Mouse (Mus musculus) kidney, adult 18-20 months (tissue): ENCODE results near the gene Sirt4.

ENCODE experiments used
- DNase-seq: peaks from one replicate; pipeline ENCODE4 v3.0.0; 2021

The Sirt4 gene

DNA sequence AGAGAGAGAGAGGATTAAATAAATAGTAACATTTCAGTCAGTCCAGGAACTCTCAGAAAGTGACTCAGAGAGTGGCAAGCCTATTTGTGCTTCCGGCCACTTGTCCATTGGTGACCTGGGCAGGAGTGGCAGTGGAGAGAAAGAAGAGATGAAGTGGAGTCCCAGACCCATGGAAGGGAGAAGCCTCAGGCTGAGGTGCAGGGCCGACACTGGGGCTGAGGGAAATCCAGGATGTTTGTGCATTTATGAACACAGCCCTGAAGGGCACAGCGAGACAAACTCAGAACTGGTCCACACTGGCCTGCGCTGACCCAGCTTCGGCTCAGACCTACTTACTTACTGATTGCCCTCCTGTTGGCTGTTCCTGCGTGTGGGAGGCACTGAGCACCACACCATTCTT lies 14.7 kb downstream of the Sirt4 start:
- peak; percentile 49 for DNase-seq

DNA sequence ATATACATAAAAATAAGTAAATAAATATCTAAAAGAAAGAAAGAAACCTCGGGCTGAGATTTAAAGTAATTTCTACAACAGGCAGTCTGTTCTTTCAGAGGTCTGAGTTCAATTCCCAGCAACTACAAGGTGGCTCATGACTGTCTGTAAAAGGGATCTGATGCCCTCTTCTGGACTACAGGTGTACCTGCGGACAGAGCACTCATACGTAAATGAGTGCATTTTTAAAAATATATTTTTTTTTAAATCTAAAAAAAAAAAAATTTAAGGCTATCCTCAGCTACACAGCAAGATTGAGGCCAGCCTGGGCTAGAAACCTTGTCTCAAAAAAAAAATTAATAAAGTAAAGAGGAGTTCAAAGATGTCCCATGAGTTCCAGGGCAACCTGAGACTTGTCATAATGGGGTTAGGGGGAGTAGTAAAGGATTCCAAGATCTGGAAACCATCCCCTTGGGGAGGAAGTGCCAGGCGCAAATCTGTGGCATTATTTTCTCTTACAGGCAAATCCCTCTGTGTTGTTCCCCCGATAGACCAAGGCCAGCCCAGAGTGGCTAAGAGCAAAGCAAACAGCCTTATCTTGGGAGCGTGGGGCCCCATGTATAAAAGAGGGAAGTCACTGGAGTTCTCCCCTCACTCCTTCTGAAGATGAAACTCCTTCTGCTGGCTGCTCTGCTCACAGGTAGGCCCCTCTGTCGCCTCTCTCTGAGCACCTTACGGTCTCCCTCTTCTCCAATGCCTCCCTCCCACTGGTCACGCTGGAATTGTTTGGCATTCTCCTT lies 18.7 kb downstream of the Sirt4 start, which contains the start of gene Pla2g1b:
TSS of gene Pla2g1b (plus strand) at position 621 of the 779 bp plus-strand sequence.
- no peak for DNase-seq

DNA sequence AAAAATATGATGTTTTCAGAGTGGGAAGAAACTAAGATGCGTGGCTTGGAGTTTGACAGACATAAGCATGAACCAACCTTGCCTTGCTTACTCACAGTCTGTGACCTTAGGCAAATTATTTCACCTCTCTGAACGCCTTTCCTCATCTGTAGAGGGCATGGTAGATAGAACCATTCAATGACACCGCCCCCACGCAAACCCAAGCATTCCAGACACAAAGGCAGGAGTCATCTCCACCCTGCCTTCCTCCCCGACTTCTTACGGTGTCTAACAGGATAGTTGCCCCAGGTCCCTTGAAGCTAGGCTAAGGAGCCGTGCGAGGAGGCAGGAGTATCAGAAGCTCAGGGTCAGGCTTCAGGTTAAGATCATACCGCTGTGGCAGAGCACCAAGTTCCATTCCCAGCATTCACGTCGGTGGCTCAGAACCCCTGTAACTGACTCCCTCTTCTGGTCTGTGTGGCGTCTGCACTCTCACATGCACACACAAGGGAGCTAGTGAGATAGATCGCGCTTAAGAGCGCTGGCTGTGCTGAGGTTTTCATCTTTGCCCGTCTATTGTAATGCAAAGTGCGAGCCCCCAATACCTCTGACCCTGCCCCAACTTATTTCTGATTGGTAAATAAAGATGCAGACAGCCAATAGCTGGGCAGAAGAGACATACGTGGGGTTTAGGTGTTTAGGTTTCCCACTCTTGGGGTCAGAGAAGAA lies 20.0 kb downstream of the Sirt4 start:
- no peak for DNase-seq

DNA sequence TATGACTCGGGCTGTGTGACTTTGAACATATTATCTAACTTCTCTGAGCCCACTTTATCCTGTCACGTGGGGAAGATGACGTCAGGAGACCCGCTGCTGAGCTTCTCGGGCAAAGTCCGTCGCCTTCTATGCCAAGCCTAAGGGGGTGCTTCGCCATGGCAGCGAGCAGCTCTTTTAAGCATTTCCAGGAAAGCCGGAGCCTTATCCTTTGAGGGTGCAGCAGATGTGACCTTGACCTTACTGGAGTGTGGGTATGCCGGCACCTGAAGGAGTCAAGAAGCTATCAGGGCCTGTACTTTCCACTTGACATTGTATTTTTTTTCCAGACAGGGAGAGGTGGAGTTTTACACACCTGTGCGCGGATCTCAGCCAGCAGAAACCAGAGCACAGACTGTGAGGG lies 25.6 kb downstream of the Sirt4 start:
- no peak for DNase-seq

DNA sequence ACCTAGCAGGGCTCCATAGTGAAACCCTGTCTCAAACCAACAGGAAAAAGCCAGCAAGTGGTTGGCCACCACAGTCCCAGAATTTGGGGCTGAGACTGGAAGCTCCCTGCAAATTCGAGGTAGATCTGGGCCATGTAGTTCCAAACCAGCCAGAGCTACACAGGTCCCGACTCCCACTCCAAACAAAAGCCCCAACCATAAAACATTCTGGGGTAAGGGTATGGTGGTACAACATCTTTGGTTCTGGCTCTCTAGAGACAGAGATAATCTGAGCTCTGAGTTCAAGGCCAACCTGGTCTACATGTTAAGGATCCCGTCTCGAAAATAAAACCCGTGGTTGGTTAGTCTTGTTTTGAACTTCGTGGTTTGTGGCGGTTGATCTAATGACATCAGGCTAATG lies 28.7 kb downstream of the Sirt4 start:
- DNase-seq = no peak

DNA sequence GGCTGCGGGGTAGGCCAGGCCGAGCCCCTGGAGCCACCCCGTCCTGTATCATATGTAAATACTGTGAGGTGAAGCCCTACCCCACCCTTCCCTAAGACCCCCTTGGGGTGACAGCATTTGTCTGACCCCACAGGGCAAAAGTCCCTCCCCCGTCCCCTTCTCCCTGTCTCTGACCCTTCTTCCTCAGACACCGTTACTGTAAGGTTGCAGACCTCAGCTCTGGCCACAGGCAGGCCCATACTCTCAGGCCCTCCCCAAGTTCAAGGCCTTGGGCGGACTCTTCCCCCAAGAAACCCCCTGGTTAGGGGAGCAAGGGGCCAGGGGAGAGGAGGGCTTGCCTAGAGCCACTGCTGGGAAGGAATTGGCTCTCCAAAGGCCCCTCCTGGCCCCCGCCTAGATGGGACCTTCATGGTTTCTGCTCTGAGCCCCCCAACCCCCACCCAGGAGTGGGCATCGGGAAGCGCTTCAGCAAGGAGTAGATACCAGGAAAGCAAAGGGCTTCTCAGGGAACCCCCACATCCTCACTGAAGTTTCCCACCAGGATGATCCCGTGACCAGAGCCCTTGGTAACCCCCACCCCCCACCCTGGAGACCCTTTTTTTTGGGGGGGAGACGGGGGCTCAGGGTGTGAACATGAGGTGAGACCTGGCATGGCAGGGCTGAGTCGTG lies 30.0 kb downstream of the Sirt4 start:
- DNase-seq = no peak

DNA sequence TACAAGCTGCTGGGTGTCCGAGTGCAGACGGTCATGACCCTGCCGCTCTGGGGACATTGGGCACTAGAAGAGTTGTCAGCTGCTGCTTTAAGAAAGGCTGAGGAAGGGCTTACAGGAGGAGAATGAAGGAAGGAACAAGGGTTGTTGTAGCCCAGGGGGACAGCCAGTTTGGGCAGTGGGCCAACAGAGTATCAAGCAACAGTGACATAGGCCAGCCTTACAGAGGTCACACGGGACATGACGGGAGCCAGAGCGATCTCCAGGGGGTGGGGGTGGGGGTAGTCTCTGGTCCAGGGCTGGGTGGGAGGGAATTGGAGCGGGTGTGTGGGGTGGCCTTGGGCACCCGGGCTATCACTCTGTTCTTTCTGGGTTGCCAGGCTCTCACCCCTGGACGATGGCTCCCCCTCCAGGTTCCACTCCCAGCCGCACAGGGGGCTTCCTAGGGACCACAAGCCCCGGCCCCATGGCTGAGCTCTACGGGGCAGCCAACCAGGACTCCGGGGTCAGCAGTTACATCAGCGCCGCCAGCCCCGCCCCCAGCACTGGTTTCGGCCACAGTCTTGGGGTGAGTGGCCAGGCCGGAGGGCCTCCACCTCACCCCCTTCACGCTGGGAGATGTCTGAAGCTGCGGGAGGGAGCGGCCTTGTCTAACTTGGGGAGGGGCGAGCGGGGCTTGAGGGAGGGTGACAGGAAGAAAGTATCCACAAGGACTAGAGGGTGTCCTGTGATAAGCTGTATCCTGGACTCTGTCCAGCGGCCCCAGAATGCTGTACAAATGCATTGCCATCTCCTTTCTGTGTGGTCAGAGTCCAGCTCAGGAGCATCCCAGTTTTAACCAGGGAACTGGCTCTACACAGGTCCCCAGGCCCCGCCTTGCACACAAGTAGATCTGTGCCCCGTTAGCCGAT lies 33.9 kb downstream of the Sirt4 start:
- DNase-seq = no peak

DNA sequence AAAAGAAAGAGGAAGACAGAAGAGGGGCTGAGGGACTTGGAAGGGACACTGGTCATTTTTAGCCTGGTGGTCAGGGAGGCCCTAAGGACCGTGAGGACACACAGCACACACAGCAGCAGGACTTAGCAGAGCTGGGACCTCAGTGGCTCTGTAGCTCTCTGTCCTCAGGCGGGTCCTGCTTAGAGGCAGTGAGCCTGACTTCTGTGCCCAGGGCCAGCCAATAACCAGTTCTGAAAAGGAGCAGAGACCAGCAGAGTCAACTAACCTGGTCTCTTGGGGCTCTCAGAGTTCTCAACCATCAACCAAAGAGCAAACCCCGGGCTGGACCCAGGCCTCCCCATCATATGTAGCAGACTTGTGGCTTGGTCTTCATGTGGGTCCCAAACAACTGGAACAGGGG lies 35.3 kb downstream of the Sirt4 start:
- no peak for DNase-seq

DNA sequence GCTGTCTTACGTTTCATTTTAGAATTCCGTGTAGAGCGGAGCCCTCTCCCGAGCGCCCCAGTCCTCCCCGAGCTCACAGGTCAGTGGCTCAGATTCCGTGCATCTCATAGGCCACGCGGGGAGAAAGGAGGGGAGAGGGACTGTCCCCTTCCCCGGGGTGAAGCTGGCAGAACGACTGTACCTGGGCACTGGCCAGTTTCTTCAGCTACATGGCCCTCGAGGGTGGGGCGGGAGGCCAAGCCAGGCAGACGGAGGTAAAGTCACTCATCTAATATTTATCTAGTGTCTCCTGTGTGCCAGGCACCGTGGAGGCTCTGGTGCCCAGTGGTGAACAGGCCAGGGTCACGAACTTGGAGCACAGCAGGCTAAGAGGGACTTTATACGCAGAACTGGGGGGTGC lies 37.4 kb downstream of the Sirt4 start:
- no peak for DNase-seq

DNA sequence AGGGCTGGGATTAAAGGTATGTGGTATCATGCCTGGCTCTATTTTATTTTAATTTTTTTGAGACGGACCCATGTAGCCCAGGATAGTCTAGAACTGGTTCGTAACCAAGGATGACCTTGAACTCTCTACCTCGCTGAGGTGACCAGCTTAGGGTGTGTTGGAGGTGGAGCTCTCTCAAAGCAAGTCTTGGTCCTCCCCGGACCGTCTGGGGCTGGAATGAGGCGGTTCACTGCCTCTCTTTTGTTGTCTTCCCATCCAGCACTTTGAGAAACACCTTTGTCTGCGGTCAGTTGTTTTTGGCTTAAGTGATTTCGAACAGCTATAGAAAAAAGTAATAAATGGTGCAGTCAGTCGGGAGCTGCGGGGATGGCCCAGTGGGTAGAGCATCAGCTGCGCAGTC lies 40.4 kb downstream of the Sirt4 start:
- no peak for DNase-seq

DNA sequence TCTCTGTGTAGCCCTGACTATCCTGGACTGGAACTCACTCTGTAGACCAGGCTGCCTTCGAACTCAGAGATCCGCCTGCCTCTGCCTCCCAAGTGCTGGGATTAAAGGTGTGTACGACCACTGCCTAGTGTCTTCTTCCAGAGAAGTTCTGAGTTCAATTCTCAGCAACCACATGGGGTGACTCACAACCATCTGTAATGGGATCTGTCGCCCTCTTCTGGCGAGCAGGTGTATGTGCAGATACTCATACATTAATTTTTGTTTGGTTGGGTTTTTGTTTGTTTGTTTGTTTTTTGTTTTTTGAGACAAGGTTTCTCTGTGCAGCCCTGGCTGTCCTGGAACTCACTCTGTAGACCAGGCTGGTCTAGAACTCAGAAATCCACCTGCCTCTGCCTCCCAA lies 41.9 kb downstream of the Sirt4 start:
- DNase-seq = peak; percentile 13

DNA sequence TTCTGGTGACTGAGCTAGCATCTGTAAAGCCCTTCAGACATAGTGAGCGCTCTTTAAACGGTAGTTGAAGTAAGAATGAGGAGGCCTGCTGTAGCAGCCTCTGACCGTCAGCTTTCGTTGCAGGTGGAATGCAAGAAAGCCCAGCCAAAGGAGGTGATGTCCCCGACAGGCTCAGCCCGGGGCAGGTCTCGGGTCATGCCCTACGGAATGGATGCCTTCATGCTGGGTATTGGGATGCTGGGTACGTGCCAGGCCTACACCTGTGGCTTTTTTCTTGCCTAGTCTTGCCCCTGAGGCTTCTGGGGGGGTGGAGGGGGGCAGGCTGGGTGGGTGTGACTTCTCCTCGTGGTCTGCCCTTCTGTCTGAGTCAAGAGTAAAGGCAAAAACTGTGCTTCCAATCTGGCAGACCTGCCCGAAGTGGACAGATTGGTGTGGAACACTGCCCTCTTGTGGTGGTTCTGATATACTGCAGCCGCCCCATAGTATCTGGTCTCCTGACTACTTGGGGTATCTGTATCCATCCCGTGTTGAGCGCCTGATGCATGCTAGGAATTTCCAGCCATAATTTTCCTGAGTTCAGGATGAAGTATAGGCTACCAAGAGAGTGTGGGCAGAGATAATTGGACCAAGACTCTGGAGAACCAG lies 43.2 kb downstream of the Sirt4 start:
- peak; percentile 74 for DNase-seq

DNA sequence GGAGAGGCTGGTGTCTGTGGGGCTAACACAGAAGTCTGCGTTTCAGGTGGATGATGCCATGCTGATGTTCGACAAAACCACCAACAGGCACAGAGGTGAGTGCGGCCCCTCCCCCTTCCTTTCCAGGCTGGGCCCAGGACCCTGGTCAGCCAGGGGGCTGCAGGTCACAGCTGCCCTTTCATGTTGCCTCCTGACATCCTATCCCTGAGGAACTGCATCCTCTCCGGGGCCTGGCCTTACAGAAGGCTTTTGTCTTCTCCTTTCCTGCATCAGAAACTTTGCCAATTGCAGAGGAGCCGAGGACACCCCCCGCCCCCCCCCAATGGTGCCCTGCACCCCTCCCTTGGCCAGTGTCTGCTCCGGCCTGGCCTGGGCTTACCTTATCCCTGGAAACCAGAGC lies 45.9 kb downstream of the Sirt4 start:
- no peak for DNase-seq

DNA sequence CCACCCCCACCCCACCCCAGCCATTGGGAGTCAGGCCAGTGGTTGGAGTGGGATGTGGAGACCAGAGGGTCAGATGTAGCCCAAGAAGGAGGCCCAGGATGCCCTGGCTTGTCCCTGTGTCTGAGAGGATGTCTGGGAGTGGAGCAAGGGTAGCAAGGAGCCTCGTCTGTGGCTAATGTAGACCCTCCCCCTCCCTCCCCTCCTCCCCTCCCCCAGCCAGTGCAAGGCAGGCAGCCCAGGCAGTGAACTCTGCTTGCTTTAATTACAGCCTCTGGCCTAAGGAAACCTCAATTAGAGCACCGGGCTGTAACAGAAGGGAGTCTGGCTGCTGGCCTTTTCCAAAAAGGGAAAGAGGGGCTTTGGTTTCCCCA lies 46.6 kb downstream of the Sirt4 start:
- DNase-seq = no peak

DNA sequence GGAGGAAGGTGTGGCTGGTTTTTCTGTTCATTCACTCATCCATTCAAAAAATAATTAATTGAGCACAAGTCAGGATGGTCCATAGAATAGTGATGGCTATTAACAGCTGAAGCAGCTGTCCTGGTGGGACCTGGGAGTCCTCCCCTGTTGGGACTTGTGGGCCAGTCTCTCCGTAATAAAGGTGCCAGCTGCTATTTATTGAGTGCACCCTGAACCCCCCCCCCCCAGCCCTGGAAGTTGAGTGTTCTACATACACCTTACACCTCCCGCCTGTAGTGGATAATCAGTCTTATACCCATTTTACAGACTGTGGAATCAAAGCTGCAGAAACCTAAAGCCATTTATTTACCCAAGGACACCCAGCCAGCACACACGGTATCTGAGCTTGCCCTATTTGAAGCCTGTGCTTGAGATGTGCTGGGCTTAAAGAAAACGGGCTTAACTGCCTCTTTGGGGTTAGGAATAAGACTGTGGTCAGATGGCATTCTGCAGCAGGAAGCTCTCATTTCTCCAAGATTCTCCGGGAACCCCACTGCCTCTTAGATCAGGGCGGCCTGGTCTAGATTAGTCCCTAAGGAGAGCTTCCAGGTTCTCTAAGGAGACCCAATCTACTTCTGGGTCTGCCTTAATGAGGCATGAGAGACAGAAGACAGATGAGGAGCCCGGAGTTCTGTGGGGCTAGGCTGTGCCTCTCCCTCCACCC lies 47.1 kb downstream of the Sirt4 start:
- no peak for DNase-seq

DNA sequence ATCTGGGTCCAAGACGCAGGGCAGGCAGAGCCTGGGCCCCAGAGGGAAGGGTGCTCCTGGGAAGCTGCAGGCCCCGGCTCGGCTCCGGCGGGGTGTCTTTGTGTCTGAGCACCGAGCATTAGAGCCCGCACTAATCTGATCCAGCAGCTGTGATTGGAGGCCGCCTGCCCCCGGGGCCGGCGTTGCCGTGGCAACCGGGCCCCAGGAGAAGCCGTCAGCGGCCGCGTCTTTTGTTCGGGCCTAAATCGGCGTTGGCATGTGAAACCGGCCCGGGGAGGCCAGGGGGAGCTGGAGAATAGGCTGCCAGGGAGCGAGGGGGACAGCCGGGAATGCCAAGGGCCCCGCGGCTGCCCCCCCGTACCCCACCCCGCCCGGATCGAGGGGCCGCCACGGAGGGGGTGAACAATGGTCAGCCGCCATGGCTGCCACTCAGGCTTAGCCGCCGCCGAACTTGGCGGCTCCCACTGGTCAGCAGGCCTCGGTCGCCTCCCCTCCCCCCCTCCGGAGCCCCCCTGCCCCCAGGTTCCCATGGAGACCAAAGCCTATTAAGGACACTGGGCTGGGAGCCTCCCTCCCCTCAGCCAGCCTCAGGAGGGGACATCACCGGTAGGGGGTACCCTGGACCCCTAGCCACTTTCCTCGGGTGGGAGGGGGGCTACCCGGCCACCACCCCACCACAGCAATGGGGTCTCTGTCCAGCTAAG lies 48.0 kb downstream of the Sirt4 start:
- DNase-seq = peak; percentile 13

DNA sequence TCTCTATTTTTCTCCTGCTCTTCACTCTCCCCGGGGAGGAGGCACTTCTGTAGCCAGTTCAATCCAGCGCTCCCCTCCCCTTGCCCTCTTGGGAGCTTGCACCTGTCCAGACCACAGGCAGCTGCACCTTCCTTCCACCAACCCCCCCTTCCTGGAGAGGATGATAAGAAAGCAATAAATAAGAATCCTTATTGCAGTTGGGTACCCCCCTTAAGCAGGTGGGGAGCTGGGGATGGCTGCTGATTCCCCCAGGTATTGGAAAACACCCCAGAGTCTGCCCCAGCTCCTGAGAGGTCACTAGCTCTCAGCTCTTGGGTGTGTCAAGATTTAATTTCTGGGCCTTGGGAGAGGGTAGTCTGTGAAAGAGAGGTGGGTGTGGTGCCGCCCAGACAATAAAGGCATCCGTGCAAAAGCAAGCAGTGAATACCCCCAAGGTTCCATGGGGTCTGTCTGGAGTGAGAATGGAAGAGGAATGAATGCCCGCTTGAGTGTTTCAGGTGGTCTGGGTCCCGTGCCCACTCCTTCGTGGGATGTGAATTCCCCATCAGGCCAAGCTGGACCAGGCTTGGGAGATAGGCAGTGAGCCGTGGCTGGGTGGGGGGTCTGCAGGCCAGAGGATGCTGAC lies 48.7 kb downstream of the Sirt4 start:
- DNase-seq = no peak

DNA sequence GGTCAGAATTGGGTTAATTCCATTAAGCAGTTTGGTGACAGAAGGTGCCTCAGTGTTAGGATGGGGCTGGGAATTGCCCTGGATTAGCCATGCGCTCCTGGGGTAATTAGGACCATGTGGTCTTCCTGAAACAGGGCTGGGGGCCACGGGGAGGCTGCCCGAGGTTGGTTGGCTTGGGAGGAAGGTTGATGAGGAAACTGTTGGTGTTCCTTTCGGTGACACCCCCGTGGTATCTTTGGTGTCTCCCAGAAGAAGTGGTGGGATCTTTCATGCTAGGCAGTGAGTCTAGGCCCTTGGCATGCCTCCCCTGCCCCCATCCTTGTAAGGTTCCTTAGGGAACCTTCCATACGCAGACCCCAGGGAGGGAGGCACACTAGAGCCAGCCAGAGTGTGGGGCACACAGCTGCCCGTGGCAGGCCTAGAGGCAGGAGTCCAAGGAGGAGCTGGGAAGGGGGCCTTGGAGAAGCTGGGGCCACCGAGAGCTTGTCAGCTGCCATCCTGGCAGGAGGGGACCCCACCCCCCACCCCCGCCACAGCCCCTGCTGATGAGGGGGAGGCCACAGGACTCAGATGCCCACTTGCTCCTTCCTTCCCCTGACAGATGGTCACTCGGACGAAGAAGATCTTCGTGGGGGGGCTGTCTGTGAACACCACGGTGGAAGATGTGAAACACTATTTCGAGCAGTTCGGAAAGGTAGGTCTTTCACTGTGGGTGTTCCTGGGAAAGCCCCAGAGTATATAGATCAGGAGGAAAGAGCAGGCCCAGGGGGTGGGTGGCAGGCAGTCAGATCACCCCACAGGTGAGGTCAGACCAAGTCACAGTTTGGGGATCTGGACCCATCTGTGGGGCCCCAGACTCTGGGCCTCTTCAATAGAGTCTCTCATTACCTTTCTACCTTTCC lies 49.4 kb downstream of the Sirt4 start:
- DNase-seq = no peak

DNA sequence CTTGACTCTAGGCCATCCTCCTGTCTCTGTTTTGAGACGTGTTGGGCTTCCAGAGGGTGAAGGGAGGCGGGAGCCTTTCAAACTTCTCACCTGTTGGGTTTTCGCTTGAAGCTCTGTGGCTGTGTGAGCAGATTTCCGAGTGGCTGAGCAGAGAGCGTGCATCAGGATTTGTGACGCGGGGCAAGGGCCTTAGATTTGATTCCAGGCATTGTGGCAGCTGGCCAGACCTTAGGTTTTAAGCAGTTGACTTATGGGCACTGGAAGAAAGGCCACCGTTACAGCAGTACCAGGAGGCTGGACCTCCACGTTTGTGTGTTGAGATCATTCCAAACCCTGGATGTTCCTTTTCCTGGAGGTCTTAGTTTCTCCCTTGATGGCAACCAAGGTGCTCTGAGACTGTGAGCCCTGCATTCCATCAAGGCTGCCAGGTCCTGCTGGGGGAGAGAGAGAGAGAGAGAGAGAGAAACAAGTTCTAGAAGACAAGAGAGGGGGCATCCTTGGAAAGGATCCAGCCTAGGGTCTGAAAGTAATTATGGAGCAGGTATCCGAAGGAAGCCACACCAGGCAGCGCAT lies 50.2 kb downstream of the Sirt4 start:
- DNase-seq = no peak
